Mouse (Mus musculus): ENCODE results near the gene Slc35d2. TPM values are rescaled to one million over a fixed set of nuclear protein-coding genes. Genes with fewer than 3 reads are reported as not detected.

Slc35d2 gene
- polyA plus RNA-seq (2015; fragmentation: Nextera tagmentation; extraction: Ambion mirVana) = 1.7 and 2.3 TPM in 2 replicates

DNA sequence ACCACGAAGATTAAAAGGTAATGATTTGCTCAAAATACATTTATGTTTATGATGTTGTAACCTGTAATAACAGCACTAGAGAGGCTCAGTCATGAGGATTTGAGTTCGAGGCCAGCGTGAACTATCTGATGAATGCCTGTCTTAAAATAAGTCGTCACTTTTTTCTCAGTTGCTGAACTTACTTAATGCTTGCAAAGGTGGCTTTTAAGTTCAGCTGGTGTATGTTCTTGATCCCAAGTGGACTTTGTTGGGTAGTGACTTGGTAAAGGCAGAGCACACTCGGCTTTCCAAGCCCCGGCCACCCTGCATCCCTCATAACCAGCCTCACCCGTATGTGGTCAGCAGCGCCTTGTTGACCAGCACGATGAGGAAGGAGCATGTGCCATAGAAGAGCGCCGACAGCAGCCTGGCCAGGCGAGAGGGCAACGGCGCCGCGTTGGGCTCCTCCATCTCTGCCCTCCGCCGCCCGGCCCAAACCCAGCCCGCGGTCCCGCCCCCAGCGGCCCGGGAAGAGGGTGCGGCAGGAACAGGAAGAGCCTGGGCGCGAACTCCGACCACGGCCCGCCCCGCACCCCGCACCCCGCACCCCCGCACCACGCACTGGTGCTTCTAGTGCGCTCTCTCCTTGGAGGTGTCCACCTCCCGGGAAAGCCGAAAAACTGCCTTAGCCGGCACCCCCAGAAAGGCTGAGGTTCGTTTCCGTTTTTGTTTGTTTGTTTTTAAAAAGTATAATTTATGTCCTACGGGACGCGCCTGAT is at the start of gene Slc35d2:
TSS of gene Slc35d2 (minus strand) at position 511 of the 758 bp plus-strand sequence.

DNA sequence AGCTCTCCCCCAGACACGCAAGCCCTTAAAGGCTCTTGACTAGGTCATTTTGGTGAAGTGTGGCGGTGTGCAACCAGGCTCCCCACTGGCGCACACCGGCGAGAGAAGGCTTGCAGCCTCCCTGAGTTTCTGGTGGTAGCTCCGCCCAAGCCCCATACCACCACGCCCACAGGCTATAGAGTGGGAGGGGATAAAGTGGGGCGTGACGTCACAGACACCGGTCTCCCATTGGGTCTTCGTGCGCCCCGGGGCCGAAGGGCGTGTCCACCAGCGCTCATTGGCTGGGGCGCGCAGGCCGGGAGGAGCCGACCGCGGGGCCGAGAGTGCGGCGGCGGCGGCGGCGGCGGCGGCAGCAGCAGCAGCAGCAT is 32.4 kb upstream of the Slc35d2 start, which contains the start of gene Habp4:
TSS of gene Habp4 (plus strand) at position 277 of the 368 bp plus-strand sequence.

DNA sequence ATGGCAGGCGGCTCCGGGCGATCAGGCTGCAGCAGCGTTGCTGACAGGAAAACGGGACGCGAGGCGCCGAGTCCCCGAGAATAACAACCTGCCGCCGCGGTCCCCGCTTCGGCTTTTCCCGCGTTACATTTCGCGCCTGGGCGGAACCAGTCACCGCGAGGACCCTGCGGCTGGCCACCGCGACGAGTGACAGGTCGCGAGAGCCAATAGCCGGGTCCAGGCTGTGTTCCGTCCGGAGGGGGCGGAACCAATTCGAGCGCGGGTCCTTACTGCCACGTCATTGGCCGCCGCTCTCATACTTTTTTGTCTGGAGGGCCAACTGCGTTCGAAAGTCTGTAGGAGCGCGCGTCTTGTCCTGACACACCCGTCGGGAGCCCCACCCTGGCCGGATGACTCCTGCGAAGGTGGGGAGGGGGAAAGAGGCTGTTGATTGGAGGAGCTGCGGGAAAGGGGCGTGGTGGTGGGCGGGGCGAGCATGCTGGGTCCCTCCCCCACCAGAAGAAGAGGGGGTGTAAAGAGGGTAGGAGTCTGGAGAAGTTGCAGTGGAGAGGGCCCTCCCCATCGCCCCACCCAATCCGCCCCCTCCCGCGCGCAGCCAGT is 24.0 kb upstream of the Slc35d2 start, which contains the start of gene Zfp367:
TSS of gene Zfp367 (minus strand) at position 120 of the 600 bp plus-strand sequence.

DNA sequence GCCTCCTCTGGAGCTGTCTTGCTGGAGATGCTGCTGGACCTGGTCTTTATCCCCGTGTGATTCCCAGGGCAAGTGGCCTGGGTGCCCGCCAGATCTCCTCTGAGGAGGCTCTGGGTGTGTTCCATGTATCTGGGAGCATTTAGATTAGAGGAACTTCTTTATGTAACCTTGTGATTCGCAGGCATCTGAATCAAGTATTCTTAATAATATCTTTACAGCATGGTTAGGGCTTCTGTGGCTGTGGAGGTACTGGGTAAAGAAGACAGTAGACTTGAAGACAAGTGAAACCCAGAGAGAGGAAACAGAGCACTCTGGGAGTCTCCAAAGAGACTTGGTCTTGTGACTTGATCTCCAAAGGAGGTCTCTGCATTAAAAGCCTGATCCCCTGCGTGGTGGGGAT is 40.0 kb downstream of the Slc35d2 start, which contains the start of gene Hsd17b3:
TSS of gene Hsd17b3 (minus strand) at position 101 of the 400 bp plus-strand sequence.

Other genes with a start within 250 kb of the Slc35d2 start
- gene Hsd17b3, start 40.1 kb downstream of the Slc35d2 start, polyA plus RNA-seq (2015; fragmentation: Nextera tagmentation; extraction: Ambion mirVana) = not detected in 2 replicates
- 4.3 and 4.9 TPM in 2 replicates for gene Zfp367, start 23.8 kb upstream of the Slc35d2 start, polyA plus RNA-seq (2015; fragmentation: Nextera tagmentation; extraction: Ambion mirVana)
- 85.8 and 92.9 TPM in 2 replicates for gene Habp4, start 32.5 kb upstream of the Slc35d2 start, polyA plus RNA-seq (2015; fragmentation: Nextera tagmentation; extraction: Ambion mirVana)
- gene Cdc14b, start 145.9 kb upstream of the Slc35d2 start, polyA plus RNA-seq (2015; fragmentation: Nextera tagmentation; extraction: Ambion mirVana) = 1.6 and 2.5 TPM in 2 replicates
- 15.9 and 23.8 TPM in 2 replicates for gene Aaed1, start 183.3 kb upstream of the Slc35d2 start, polyA plus RNA-seq (2015; fragmentation: Nextera tagmentation; extraction: Ambion mirVana)
- 177 and 182 TPM in 2 replicates for gene Ctsl, start 241.5 kb upstream of the Slc35d2 start, polyA plus RNA-seq (2015; fragmentation: Nextera tagmentation; extraction: Ambion mirVana)